Mouse (Mus musculus) limb, embryonic 10.5 days (tissue): Measurements from ENCODE around the gene Pcnx2. TPM values are rescaled to one million over a fixed set of nuclear protein-coding genes. Genes with fewer than 3 reads are reported as not detected.
A peak's percentile ranks its signal among the peaks of the same experiment; 100 is the strongest.

Experiments
- DNase-seq: peaks from one replicate; pipeline ENCODE4 v3.0.0-alpha.2; 2017; ENCODE audit warnings: low spot score
- H3K27ac ChIP-seq: fragments of 300-500 bp; sonication (generic); 2 replicates; pipeline ENCODE4 v1.5.1; 2016; ENCODE audit warnings: mild to moderate bottlenecking
- H3K27me3 ChIP-seq: fragments of 300-500 bp; sonication (generic); 2 replicates; pipeline ENCODE4 v1.6.1; 2016; ENCODE audit warnings: low read depth, mild to moderate bottlenecking; ENCODE audit not compliant: poor library complexity, severe bottlenecking
- H3K36me3 ChIP-seq: fragments of 300-500 bp; sonication (generic); 2 replicates; pipeline ENCODE4 v1.6.1; 2016; ENCODE audit warnings: mild to moderate bottlenecking, moderate library complexity
- H3K4me1 ChIP-seq: fragments of 300-500 bp; sonication (generic); 2 replicates; pipeline ENCODE4 v1.6.1; 2016
- H3K4me3 ChIP-seq: fragments of 300-500 bp; sonication (generic); 2 replicates; pipeline ENCODE4 v1.5.1; 2016; ENCODE audit warnings: mild to moderate bottlenecking, moderate library complexity
- H3K9me3 ChIP-seq: fragments of 300-500 bp; sonication (generic); replicated peaks from 2 replicates; pipeline ENCODE4 v1.6.1; 2016; ENCODE audit warnings: mild to moderate bottlenecking
- WGBS: fragments of 180-500 bp; shearing (Covaris S2); methylation state at CpG from one replicate; pipeline ENCODE4 v1.1.7; 2016; 5-methylcytosine and 5-hydroxymethylcytosine counted together
- polyA plus RNA-seq: library from polyadenylated mRNA; unstranded; fragments of >200 nt; fragmentation: Nextera tagmentation; extraction: Ambion mirVana; gene quantifications from 2 replicates; pipeline ENCODE4 v1.2.1, GENCODE M21; 2016

Pcnx2 gene
- 0.05 TPM in 1 of 2 replicates, not detected in the other for polyA plus RNA-seq

- Histone ChIP-seq H3K9me3 (no peaks in the 10 kb centered on the region), H3K4me3 (peak within 1 kb of the TSS; percentile 47), H3K4me1 (peaks cover 8% of the 10 kb centered on the region), H3K36me3 (no peaks in the 10 kb centered on the region), H3K27ac (no peak within 1 kb of the TSS), H3K27me3 (peaks cover 40% of the 10 kb centered on the region)
- 11% methylated on average over 44 of the region's 44 CpGs for WGBS
- DNase-seq: peak; percentile 38
Observed at GRCm38 (mm10) chr8:125897868-125898788, at the start of gene Pcnx2. Pcnx2 (minus strand) TSS chr8:125898317.

GRCm38 (mm10) chr8:125944511-125944910 is 46.4 kb upstream of the Pcnx2 start:
- no peaks in the 10 kb centered on the region for H3K9me3 ChIP-seq
- H3K4me1 ChIP-seq: no peaks in the 10 kb centered on the region
- H3K27me3 ChIP-seq: no peaks in the 10 kb centered on the region
- DNase-seq: no peak
- no peak overlapping the region for H3K4me3 ChIP-seq
- no peak overlapping the region for H3K27ac ChIP-seq
- H3K36me3 ChIP-seq: no peaks in the 10 kb centered on the region
- 83% methylated on average over 4 of the region's 4 CpGs for WGBS

GRCm38 (mm10) chr8:125935649-125936048 is 37.5 kb upstream of the Pcnx2 start:
- H3K4me1 ChIP-seq: no peaks in the 10 kb centered on the region
- no peaks in the 10 kb centered on the region for H3K27me3 ChIP-seq
- H3K9me3 ChIP-seq: no peaks in the 10 kb centered on the region
- WGBS: 47% methylated on average over 9 of the region's 9 CpGs
- H3K27ac ChIP-seq: no peak overlapping the region
- H3K4me3 ChIP-seq: no peak overlapping the region
- no peaks in the 10 kb centered on the region for H3K36me3 ChIP-seq
- peak; percentile 70 for DNase-seq

- Histone ChIP-seq H3K4me3 (no peak overlapping the region), H3K36me3 (no peaks in the 10 kb centered on the region), H3K9me3 (no peaks in the 10 kb centered on the region), H3K27ac (no peak overlapping the region), H3K4me1 (no peaks in the 10 kb centered on the region), H3K27me3 (no peaks in the 10 kb centered on the region)
- DNase-seq: no peak
- 95% methylated on average over 6 of the region's 6 CpGs for WGBS
Observed at GRCm38 (mm10) chr8:125931822-125932221, 33.7 kb upstream of the Pcnx2 start.

GRCm38 (mm10) chr8:125930276-125931046 is 32.3 kb upstream of the Pcnx2 start:
- Histone ChIP-seq H3K9me3 (no peaks in the 10 kb centered on the region), H3K4me3 (no peak overlapping the region), H3K27ac (no peak overlapping the region), H3K36me3 (no peaks in the 10 kb centered on the region), H3K27me3 (no peaks in the 10 kb centered on the region), H3K4me1 (no peaks in the 10 kb centered on the region)
- DNase-seq: no peak
- 91% methylated on average over 11 of the region's 11 CpGs for WGBS

- H3K4me1 ChIP-seq: no peaks in the 10 kb centered on the region
Observed at GRCm38 (mm10) chr8:125926636-125927035, 28.5 kb upstream of the Pcnx2 start.

GRCm38 (mm10) chr8:125922333-125922732 is 24.2 kb upstream of the Pcnx2 start:
- no peak overlapping the region for H3K27ac ChIP-seq
- 82% methylated on average over 3 of the region's 3 CpGs for WGBS
- peaks cover 23% of the 10 kb centered on the region; the same call in 1 of the 2 replicates for H3K4me1 ChIP-seq
- no peak overlapping the region for H3K4me3 ChIP-seq
- no peaks in the 10 kb centered on the region for H3K27me3 ChIP-seq
- no peaks in the 10 kb centered on the region for H3K9me3 ChIP-seq
- DNase-seq: no peak
- no peaks in the 10 kb centered on the region for H3K36me3 ChIP-seq

More at GRCm38 (mm10) chr8:125926636-125927035, 28.5 kb upstream of the Pcnx2 start:
- 90% methylated on average over 4 of the region's 4 CpGs for WGBS
- H3K27me3 ChIP-seq: no peaks in the 10 kb centered on the region
- no peaks in the 10 kb centered on the region for H3K9me3 ChIP-seq
- DNase-seq: no peak
- no peak overlapping the region for H3K4me3 ChIP-seq
- no peak overlapping the region for H3K27ac ChIP-seq
- no peaks in the 10 kb centered on the region for H3K36me3 ChIP-seq

GRCm38 (mm10) chr8:125920761-125921160 is 22.6 kb upstream of the Pcnx2 start:
- Histone ChIP-seq H3K36me3 (no peaks in the 10 kb centered on the region), H3K4me3 (no peak overlapping the region), H3K27ac (peak overlapping the region; percentile 16), H3K9me3 (no peaks in the 10 kb centered on the region), H3K27me3 (no peaks in the 10 kb centered on the region), H3K4me1 (peaks cover 23% of the 10 kb centered on the region; the same call in 1 of the 2 replicates)
- no peak for DNase-seq
- 79% methylated on average over 9 of the region's 9 CpGs for WGBS

GRCm38 (mm10) chr8:125920281-125920680 is 22.2 kb upstream of the Pcnx2 start:
- H3K4me1 ChIP-seq: peaks cover 23% of the 10 kb centered on the region; the same call in 1 of the 2 replicates
- no peaks in the 10 kb centered on the region for H3K9me3 ChIP-seq
- H3K36me3 ChIP-seq: no peaks in the 10 kb centered on the region
- 89% methylated on average over 10 of the region's 10 CpGs for WGBS
- DNase-seq: no peak
- H3K27ac ChIP-seq: peak overlapping the region; percentile 16
- H3K27me3 ChIP-seq: peaks cover 4% of the 10 kb centered on the region; the same call in 1 of the 2 replicates
- H3K4me3 ChIP-seq: no peak overlapping the region

GRCm38 (mm10) chr8:125919560-125919959 is 21.4 kb upstream of the Pcnx2 start:
- no peaks in the 10 kb centered on the region for H3K9me3 ChIP-seq
- H3K4me3 ChIP-seq: no peak overlapping the region
- DNase-seq: no peak
- peaks cover 23% of the 10 kb centered on the region; the same call in 1 of the 2 replicates for H3K4me1 ChIP-seq
- no peaks in the 10 kb centered on the region for H3K36me3 ChIP-seq
- 70% methylated on average over 8 of the region's 8 CpGs for WGBS
- no peak overlapping the region for H3K27ac ChIP-seq
- H3K27me3 ChIP-seq: peaks cover 5% of the 10 kb centered on the region; the same call in 1 of the 2 replicates

- Histone ChIP-seq H3K36me3 (no peaks in the 10 kb centered on the region), H3K27ac (no peak overlapping the region), H3K4me3 (no peak overlapping the region), H3K4me1 (peaks cover 23% of the 10 kb centered on the region; the same call in 1 of the 2 replicates), H3K27me3 (peaks cover 11% of the 10 kb centered on the region), H3K9me3 (no peaks in the 10 kb centered on the region)
- no peak for DNase-seq
- 77% methylated on average over 2 of the region's 2 CpGs for WGBS
Observed at GRCm38 (mm10) chr8:125918719-125919118, 20.6 kb upstream of the Pcnx2 start.

- Histone ChIP-seq H3K4me3 (no peak overlapping the region), H3K27ac (no peak overlapping the region), H3K4me1 (peaks cover 23% of the 10 kb centered on the region; the same call in 1 of the 2 replicates), H3K9me3 (no peaks in the 10 kb centered on the region), H3K36me3 (no peaks in the 10 kb centered on the region), H3K27me3 (peaks cover 28% of the 10 kb centered on the region)
- no peak for DNase-seq
- 74% methylated on average over 10 of the region's 10 CpGs for WGBS
Observed at GRCm38 (mm10) chr8:125917013-125917412, 18.9 kb upstream of the Pcnx2 start.

GRCm38 (mm10) chr8:125914386-125914785 is 16.3 kb upstream of the Pcnx2 start:
- H3K4me1 ChIP-seq: peaks cover 28% of the 10 kb centered on the region
- no peaks in the 10 kb centered on the region for H3K36me3 ChIP-seq
- DNase-seq: no peak
- no peak overlapping the region for H3K4me3 ChIP-seq
- 85% methylated on average over 9 of the region's 9 CpGs for WGBS
- H3K9me3 ChIP-seq: no peaks in the 10 kb centered on the region
- no peak overlapping the region for H3K27ac ChIP-seq
- H3K27me3 ChIP-seq: peaks cover 55% of the 10 kb centered on the region
